Mouse (Mus musculus): Measurements from ENCODE around the gene Zfp292.

Gene Zfp292

GRCm38 (mm10) chr4:34785646-34786045 lies 97.1 kb downstream of the Zfp292 start:
- DNase-seq, result peak; percentile 64

DNA sequence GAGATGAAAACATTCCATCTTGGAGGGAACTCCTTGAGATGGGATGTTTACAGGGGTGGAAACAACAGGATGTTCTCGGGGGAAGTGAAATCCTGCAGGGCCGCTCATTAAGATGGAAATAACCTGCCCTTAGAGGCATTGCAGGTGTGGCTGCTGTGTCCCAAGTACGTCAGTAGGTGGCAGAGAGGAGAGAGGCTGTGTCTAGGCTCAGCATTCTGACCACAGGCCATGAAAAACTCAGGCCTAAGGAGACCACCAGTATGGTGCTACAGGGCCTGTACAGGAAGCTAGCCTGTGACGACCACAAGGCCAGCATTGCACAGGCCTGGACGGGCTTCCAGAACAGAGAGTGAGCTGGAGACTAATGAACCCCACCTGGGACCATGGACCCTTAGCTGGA lies 97.9 kb downstream of the Zfp292 start:
- DNase-seq, result no peak

GRCm38 (mm10) chr4:34782730-34783129 lies 100.0 kb downstream of the Zfp292 start:
- DNase-seq, result peak; percentile 60

DNA sequence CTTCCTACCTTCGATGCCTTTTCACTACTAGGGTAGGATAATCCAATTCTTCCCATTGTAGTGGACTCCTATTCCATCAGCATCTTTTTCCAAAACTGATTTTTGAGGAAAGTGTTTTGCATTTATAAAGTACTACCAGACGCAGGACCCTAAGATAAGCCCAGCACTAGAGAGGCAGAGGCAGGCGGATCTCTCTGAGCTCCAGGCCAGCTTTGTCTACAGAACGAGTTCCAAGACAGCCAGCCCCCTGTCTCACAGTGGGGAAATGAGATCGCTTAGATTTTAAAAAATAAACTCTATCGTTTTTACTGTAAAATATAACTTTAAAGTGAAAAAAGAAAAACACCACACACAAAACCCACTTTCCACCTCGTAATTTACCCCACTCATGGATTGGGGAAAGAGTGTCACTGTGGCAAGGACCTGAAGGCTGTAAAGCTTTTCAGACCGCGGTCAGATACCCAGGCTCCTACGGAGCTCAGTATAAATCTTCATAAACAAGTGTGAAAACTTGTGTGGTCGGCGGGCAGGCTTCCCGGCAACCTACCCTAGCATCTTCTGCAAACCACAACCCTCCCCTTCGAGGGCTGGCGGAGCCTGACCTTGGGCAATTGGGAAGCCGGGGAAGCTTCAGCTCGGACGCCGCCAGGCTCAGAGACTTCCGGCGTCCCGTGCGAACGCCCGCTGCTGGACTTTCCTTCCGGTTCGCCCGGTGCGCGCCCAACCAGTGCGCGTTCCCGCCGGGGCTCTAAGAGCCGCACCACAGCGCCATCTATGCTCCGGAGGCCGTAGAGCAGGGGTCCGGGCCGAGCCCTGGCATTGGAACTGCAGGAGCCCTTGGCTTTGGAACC lies 104.9 kb downstream of the Zfp292 start, which contains the start of gene Smim8:
Gene Smim8, minus strand, starts transcription at position 747 of the 851 bp plus-strand sequence.
- DNase-seq, result peak; percentile 96

- peak; percentile 80 for DNase-seq
Measured at GRCm38 (mm10) chr4:34771652-34772371, 110.9 kb downstream of the Zfp292 start.

DNA sequence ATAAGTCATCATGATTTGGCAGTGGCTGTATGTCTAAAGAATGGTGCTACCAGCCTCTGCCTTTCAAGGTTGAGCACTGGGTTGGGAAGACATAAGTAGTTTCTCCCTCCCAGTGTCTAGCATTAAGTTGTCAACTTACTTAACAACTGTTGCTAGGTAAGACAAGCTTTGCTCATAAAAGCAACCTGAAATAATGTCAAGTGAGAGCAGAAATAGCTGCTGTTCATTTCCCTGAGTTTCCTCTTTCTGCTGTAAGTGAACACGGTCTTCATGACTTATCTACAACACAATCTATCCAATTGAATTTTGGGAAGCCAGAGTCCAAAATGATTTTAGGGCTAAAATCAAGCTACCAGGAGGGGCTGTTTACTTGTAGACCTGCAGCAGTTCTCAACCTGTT lies 126.6 kb downstream of the Zfp292 start, which contains the start of gene Gm136:
Gene Gm136, minus strand, starts transcription at position 101 of the 400 bp plus-strand sequence.
- no peak for DNase-seq
